Mouse (Mus musculus) activated CD4-positive, CD25-positive, alpha-beta regulatory T cell, adult 4 months (primary cell): ENCODE results near the gene Tspan4. TPM values are rescaled to one million over a fixed set of nuclear protein-coding genes. Genes with fewer than 3 reads are reported as not detected.

ENCODE experiments used
- ATAC-seq: one replicate; pipeline ENCODE4 v1.8.0; 2017
- polyA plus RNA-seq, 2 experiments: library from polyadenylated mRNA; unstranded; fragments of 100-300 nt; shearing (Covaris generic); gene quantifications; one replicate each; pipeline ENCODE4 v1.2.1; 2017

Gene Tspan4
- polyA plus RNA-seq, result 1 to 10 TPM; 1.5 to 2.7 TPM

- ATAC-seq, result peak; percentile 90
These were observed at the start of gene Tspan4, which contains the start of gene Polr2l for GRCm38 (mm10) chr7:141475011-141475804. Tspan4 (plus strand) TSS chr7:141475240. Polr2l (minus strand) TSS chr7:141475132.

GRCm38 (mm10) chr7:141426948-141427730 lies 47.9 kb upstream of the Tspan4 start:
- ATAC-seq, result no peak

GRCm38 (mm10) chr7:141428701-141429100 lies 46.3 kb upstream of the Tspan4 start:
- ATAC-seq, result no peak

GRCm38 (mm10) chr7:141429310-141429709 lies 45.7 kb upstream of the Tspan4 start, which contains the start of gene Cend1:
Cend1 (minus strand) TSS chr7:141429491.
- no peak for ATAC-seq

- ATAC-seq, result no peak
These were observed 45.0 kb upstream of the Tspan4 start for GRCm38 (mm10) chr7:141429840-141430584.

GRCm38 (mm10) chr7:141430585-141431240 lies 44.3 kb upstream of the Tspan4 start:
- ATAC-seq, result no peak

- no peak for ATAC-seq
These were observed 43.4 kb upstream of the Tspan4 start for GRCm38 (mm10) chr7:141431434-141432185.

GRCm38 (mm10) chr7:141432186-141432611 lies 42.8 kb upstream of the Tspan4 start:
- ATAC-seq, result no peak

GRCm38 (mm10) chr7:141432741-141433516 lies 42.1 kb upstream of the Tspan4 start:
- ATAC-seq, result no peak

- no peak for ATAC-seq
These were observed 41.3 kb upstream of the Tspan4 start for GRCm38 (mm10) chr7:141433517-141434400.

- ATAC-seq, result no peak
These were observed 40.6 kb upstream of the Tspan4 start for GRCm38 (mm10) chr7:141434464-141434863.

- peak; percentile 64 for ATAC-seq
These were observed 39.7 kb upstream of the Tspan4 start for GRCm38 (mm10) chr7:141435129-141435855.

GRCm38 (mm10) chr7:141435856-141436522 lies 39.1 kb upstream of the Tspan4 start:
- ATAC-seq, result no peak

- no peak for ATAC-seq
These were observed 38.5 kb upstream of the Tspan4 start for GRCm38 (mm10) chr7:141436523-141436892.

GRCm38 (mm10) chr7:141437178-141438120 lies 37.6 kb upstream of the Tspan4 start, which contains the start of gene Slc25a22:
Slc25a22 (minus strand) TSS chr7:141437892.
- peak; percentile 81 for ATAC-seq

- ATAC-seq, result no peak
These were observed 36.7 kb upstream of the Tspan4 start for GRCm38 (mm10) chr7:141438201-141438968.
